Mouse (Mus musculus): ENCODE measurements around the gene Rsad2.
"Not testable (repeated sequence)": the region's sequence is repeated elsewhere in the genome, so short reads cannot be mapped to it uniquely, and the experiment has no call there.

Gene Rsad2

GRCm38 (mm10) chr12:26456028-26456698 lies at the start of gene Rsad2:
Rsad2 (minus strand) TSS chr12:26456452.
- DNase-seq (ENCODE audit: inconsistent ontology term): peak; percentile 54

GRCm38 (mm10) chr12:26501042-26501441 lies 44.8 kb upstream of the Rsad2 start:
- DNase-seq (ENCODE audit: inconsistent ontology term): no peak

- DNase-seq (ENCODE audit: inconsistent ontology term): no peak
Observed at GRCm38 (mm10) chr12:26489942-26490341, 33.7 kb upstream of the Rsad2 start.

DNA sequence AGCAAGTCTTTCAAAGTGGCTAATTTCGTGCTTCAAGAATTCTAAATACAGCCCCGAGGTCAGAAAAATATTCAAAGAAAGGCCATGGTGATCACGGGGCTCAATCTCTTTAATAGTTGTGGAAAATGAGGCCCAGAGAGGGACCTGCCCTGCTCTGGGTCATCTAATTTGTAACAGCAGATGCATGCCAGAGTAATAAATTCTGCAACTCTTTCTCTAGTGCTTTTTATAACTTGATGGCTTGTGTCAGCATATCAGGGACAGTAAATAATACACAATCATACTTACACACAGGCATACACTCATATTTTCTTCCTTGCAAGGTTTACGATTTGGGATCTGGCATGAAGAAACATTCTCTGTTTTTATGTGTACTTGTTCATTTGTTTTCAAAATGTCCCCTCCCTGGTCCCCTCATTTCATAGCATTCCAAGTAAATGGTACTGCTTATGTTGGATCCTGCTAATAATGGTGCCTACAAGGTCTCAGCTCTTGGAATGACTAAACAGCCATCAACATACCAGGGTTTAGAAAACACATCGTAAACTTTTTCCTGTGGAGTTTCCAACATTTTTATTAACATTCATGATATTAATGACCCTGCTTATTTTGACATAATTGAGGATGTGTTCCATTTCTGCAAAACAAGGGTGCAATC lies 32.5 kb upstream of the Rsad2 start:
- no peak for DNase-seq (ENCODE audit: inconsistent ontology term)

DNA sequence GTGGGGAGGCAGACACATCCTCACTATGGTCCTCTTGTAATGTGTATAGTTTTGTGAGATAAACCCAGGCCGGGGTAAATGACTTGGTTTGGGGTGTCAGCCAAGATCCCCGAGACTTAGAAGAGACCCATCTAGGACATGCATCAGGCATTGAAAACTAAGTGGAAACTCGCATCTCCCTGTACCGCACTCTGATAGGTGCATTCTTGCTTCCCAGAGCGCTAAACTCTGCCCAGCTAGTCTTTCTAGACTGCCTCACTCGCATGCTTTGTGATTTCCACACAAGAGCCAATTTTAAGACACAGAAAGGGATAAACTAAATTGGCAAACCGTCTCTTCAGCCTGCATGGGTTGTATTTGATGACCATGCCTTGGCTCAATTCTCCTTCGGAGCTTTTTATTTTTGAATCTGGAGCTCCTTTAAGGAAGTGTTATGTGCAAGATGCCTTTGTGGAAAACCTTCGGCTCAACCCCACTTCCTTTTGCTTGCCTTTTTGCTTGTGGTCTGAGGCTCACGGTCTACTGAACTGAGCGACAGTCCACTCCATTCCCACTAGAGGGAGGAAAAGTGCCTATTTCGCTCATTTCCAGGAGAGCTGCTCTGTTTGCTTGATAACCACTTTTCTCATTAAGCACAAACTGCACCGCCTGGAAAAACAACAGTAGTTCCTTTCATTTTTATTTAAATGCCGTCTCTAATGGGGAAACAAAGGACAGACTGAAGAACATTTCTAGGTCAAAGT lies 31.8 kb upstream of the Rsad2 start:
- DNase-seq (ENCODE audit: inconsistent ontology term): peak; percentile 80

GRCm38 (mm10) chr12:26485738-26486580 lies 29.7 kb upstream of the Rsad2 start:
- not testable (repeated sequence) for DNase-seq (ENCODE audit: inconsistent ontology term)

- DNase-seq (ENCODE audit: inconsistent ontology term): peak; percentile 22
Observed at GRCm38 (mm10) chr12:26478196-26479004, 22.1 kb upstream of the Rsad2 start.

DNA sequence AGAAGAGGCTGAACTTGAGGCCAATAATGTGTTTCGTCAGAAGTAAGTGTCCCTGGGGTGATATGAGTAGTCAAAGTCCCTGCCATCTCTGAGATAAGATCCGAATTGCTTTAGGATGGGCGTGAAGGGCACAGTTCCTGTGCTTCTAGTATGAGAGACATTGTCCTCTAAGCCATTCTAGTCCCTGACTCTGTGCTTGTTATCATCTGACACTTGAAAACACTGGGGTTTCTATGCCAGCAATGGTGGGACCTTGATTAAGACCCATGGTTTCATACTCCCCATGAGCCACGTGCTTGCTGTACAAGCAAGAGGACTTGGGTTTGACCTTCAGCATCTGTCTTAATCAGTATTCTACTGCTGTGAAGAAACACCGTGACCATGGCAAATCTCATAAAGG lies 20.9 kb upstream of the Rsad2 start:
- no peak for DNase-seq (ENCODE audit: inconsistent ontology term)

- DNase-seq (ENCODE audit: inconsistent ontology term): no peak
Observed at GRCm38 (mm10) chr12:26473746-26474145, 17.5 kb upstream of the Rsad2 start.

GRCm38 (mm10) chr12:26472770-26473481 lies 16.7 kb upstream of the Rsad2 start:
- no peak for DNase-seq (ENCODE audit: inconsistent ontology term)

DNA sequence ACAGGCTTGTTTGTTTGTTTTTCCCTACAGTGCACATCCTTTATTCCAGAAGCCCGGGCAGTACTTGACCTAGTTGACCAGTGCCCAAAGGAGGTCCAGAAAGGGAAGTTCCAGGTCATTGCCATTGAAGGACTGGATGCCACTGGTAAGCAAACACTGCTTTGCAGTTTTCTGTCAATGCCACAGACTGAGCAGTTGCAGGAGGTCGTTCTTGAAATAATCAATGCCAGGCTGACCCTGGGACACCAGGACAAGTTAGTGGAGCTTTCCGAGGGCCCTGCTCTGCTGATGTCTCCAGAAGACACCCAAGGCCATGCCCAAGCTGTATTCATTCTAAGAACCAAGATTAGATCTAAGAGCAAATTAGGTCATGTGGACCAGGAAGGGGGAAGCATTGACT lies 15.1 kb upstream of the Rsad2 start:
- no peak for DNase-seq (ENCODE audit: inconsistent ontology term)

- peak; percentile 28 for DNase-seq (ENCODE audit: inconsistent ontology term)
Observed at GRCm38 (mm10) chr12:26470042-26470409, 13.8 kb upstream of the Rsad2 start.

GRCm38 (mm10) chr12:26469098-26470041 lies 13.1 kb upstream of the Rsad2 start, which contains the start of gene Cmpk2:
Cmpk2 (plus strand) TSS chr12:26469204.
- peak; percentile 88 for DNase-seq (ENCODE audit: inconsistent ontology term)

- DNase-seq (ENCODE audit: inconsistent ontology term): no peak
Observed at GRCm38 (mm10) chr12:26465600-26465999, 9.3 kb upstream of the Rsad2 start.

GRCm38 (mm10) chr12:26460091-26460490 lies 3.8 kb upstream of the Rsad2 start:
- DNase-seq (ENCODE audit: inconsistent ontology term): peak; percentile 70

DNA sequence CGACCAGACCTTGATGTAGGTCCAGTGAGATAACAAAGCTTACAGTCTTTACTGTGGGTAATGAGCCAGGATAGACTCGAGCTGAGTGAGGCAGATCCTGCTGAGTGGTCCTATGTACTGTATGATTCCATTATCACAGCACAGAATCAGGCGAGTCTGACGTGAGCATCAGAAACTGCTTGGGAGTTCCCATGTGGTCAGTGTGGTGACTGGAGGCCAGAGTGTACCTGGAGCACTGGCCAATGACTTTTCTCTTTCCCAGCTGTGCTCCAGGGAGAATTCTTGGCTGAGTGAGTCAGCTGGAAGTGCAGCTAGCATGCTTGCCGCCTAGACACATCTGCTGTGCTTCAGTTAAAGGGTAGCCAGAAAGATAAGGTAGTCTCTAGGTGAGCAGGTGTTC lies 1.6 kb downstream of the Rsad2 start:
- no peak for DNase-seq (ENCODE audit: inconsistent ontology term)

DNA sequence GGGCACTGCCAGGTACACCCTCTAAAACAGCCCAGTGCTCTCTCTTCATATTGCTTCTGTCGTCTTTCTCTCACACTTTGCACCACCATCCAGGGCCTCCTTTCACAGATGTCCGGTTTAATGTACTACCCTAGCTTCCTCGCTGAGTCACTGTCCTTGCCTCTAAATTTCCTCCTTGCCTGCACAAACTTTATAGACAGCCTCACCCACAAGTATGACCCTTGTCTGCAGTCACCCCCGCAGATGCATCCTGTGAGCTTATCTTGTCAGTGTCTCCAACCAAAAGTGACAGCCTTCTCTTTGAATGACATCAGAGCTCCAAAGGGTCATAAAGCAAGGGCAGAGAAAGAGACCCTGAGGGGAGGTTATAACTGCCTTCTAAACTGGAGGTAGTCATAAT lies 3.3 kb downstream of the Rsad2 start:
- no peak for DNase-seq (ENCODE audit: inconsistent ontology term)

DNA sequence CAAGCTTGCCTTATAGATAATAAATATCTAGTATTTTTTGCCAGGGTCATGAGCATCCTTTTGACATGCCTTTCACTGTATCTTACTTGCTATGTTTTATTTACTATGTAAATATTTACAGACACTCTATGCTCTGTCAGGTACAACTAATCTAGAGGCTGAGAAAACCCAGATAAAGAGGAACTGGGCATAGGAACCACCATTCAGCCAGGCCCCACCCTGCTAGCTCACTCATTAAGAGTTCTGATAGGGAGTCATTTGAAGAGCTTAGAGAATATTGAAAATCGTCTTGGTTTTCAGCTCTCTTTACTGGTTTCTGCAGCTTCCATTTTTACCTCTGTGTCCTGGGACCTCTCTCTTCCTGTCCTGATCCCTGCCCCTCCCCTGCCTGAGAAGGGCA lies 5.1 kb downstream of the Rsad2 start:
- no peak for DNase-seq (ENCODE audit: inconsistent ontology term)

DNA sequence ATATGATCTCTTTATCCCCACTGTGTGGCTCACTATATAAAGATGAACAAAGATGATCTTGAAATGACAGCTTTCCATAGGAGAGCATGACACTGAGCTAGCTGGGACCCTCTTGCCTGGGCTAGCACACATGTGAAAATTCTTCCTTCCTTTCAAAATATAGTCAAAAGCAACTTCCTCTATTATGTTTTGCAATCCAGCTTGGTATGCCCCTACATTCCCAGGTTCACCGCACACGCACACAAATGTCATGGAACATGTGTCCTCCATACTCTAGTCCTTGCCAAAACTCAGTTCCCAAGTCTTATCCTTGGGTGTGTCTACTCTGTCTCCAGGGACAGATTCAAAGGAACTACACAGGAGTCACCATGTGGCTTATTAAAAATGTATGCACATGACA lies 6.8 kb downstream of the Rsad2 start:
- DNase-seq (ENCODE audit: inconsistent ontology term): no peak
